Mouse (Mus musculus): ENCODE measurements around the gene Arhgef9.

Gene Arhgef9

GRCm38 (mm10) chrX:95196104-95196919, at the start of gene Arhgef9:
Gene Arhgef9, minus strand, starts transcription at chrX:95196856.
- no peak for DNase-seq (ENCODE audit: low spot score)

GRCm38 (mm10) chrX:95238896-95239295, 42.2 kb upstream of the Arhgef9 start:
- no peak for DNase-seq (ENCODE audit: low spot score)

GRCm38 (mm10) chrX:95195363-95196103, 1.1 kb downstream of the Arhgef9 start:
- no peak for DNase-seq (ENCODE audit: low spot score)

GRCm38 (mm10) chrX:95175978-95176377, 20.7 kb downstream of the Arhgef9 start:
- no peak for DNase-seq (ENCODE audit: low spot score)

- peak; percentile 22 for DNase-seq (ENCODE audit: low spot score)
Measured at GRCm38 (mm10) chrX:95166317-95166716, 30.3 kb downstream of the Arhgef9 start.

- no peak for DNase-seq (ENCODE audit: low spot score)
Measured at GRCm38 (mm10) chrX:95165671-95166127, 31.0 kb downstream of the Arhgef9 start.

- no peak for DNase-seq (ENCODE audit: low spot score)
Measured at GRCm38 (mm10) chrX:95164140-95164539, 32.5 kb downstream of the Arhgef9 start.

- DNase-seq (ENCODE audit: low spot score), result no peak
Measured at GRCm38 (mm10) chrX:95163452-95163851, 33.2 kb downstream of the Arhgef9 start.

GRCm38 (mm10) chrX:95156833-95157386, 39.7 kb downstream of the Arhgef9 start:
- DNase-seq (ENCODE audit: low spot score), result no peak

- no peak for DNase-seq (ENCODE audit: low spot score)
Measured at GRCm38 (mm10) chrX:95138636-95139035, 58.0 kb downstream of the Arhgef9 start.

GRCm38 (mm10) chrX:95133502-95133901, 63.2 kb downstream of the Arhgef9 start:
- no peak for DNase-seq (ENCODE audit: low spot score)

- no peak for DNase-seq (ENCODE audit: low spot score)
Measured at GRCm38 (mm10) chrX:95132996-95133395, 63.7 kb downstream of the Arhgef9 start.

GRCm38 (mm10) chrX:95131783-95132182, 64.9 kb downstream of the Arhgef9 start:
- DNase-seq (ENCODE audit: low spot score), result no peak

GRCm38 (mm10) chrX:95123462-95123861, 73.2 kb downstream of the Arhgef9 start:
- DNase-seq (ENCODE audit: low spot score), result no peak

GRCm38 (mm10) chrX:95104361-95104760, 92.3 kb downstream of the Arhgef9 start:
- DNase-seq (ENCODE audit: low spot score), result no peak

GRCm38 (mm10) chrX:95087674-95088073, 109.0 kb downstream of the Arhgef9 start:
- no peak for DNase-seq (ENCODE audit: low spot score)

- DNase-seq (ENCODE audit: low spot score), result no peak
Measured at GRCm38 (mm10) chrX:95077013-95077699, 119.5 kb downstream of the Arhgef9 start.

- DNase-seq (ENCODE audit: low spot score), result no peak
Measured at GRCm38 (mm10) chrX:95027907-95028306, 168.7 kb downstream of the Arhgef9 start.

GRCm38 (mm10) chrX:95026361-95026892, 170.2 kb downstream of the Arhgef9 start, which contains the start of gene Spin4:
Gene Spin4, minus strand, starts transcription at chrX:95026682.
- DNase-seq (ENCODE audit: low spot score), result no peak

GRCm38 (mm10) chrX:95025779-95026360, 170.8 kb downstream of the Arhgef9 start:
- no peak for DNase-seq (ENCODE audit: low spot score)

GRCm38 (mm10) chrX:95012033-95012432, 184.6 kb downstream of the Arhgef9 start:
- DNase-seq (ENCODE audit: low spot score), result no peak
